Mouse (Mus musculus): Measurements from ENCODE around the gene Reck. TPM values are rescaled to one million over a fixed set of nuclear protein-coding genes. Genes with fewer than 3 reads are reported as not detected.

Reck gene
- total RNA-seq (2021), result 10 to 100 TPM in 1 of 2 experiments, 1 to 10 TPM in 1; 8.6 to 11.1 TPM
- long read RNA-seq, experiment 1, full-length matches to known transcripts, result 5 of 8 reads
- long read RNA-seq, experiment 1, partial matches to known transcripts, result 2 of 8 reads
- long read RNA-seq, experiment 1, other reads (novel, unspliced or antisense), result 1 of 8 reads
- long read RNA-seq, experiment 2, full-length matches to known transcripts, result 5 of 6 reads
- long read RNA-seq, experiment 2, partial matches to known transcripts, result 1 of 6 reads
- long read RNA-seq, experiment 2, other reads (novel, unspliced or antisense), result 0 of 6 reads

DNA sequence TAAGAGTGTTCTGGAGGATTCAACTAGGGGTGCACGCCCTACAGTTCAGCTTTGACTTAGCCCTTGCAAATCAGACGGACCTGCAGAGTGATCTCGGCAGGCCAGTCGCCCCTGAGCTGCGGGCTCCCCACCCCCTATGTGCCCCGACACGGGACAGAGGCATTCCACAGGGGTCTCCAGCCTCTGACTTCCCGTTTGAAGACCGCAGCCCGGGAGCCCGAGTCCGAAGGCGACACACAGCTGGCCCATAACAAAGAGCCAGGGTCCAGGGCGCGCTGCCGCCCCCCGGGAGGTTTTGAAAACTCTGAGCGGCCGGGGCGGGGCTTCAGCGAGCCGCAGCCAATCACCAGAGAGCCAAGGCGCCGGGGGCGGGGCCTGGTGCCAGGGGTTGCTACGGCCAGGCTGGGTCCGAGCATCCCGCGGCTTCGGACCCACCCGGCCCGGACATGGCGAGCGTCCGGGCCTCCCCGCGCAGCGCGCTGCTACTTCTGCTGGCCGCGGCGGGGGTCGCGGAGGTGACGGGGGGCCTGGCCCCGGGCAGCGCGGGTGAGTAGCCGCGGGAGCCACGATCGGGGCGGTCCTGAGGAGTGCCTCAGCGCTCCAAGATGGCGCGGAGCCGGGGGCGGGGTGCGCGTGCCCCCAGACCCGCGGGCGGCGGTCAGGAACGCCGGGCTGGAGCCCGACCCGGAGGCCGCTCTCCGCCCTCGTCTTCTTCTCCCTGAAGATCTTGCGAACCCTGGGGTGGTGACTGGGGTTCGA is at the start of gene Reck:
Gene Reck, plus strand, starts transcription at position 371 of the 759 bp plus-strand sequence.
- intact Hi-C loops (cut with DNase I; ENCODE audit: low total_unique reads), result no loop called here
- DNase-seq, result peak; percentile 88

DNA sequence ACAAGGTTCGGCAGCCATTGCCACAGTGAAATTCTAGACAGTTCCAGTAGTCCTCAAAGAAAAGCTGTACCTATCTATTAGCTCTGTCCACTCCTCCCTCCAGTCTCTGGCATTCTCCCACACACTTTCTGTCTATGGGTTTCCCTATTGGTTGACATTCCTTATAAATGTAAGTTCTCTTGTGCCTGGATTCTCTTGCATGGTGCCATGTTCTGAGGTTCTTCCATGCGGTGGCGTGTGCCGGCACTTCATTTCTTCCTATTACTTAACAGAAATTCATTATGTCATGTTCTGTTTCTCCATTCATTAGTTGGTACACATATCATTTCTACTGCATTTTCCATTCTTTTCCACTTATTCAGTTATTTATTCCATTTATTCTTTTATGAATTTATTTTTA is 46.5 kb upstream of the Reck start:
- no peak for DNase-seq
- intact Hi-C loops (cut with DNase I; ENCODE audit: low total_unique reads), result no loop called here

GRCm38 (mm10) chr4:43832031-43832430 is 43.3 kb upstream of the Reck start:
- no peak for DNase-seq

DNA sequence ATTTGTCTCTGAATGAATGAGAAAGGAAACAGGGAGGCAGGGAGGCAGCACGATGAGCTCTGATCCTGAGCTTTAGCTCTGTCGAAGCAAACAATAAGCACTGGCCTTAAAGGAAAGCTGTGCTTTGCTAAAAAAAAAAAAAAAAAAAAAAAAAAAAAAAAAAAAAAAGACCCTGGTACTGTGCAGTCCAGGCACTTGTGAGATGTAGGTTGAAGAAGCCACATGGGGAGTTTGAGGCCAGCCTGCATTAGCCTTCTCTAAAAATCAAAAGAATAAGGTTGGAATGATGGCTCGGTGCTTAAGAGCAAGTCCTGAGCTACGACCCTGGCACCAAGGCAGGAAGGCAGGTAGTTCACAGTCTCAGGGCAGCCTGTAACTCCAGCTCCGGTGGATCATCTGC is 41.6 kb upstream of the Reck start:
- DNase-seq, result no peak
- intact Hi-C loops (cut with DNase I; ENCODE audit: low total_unique reads), result no loop called here

More at GRCm38 (mm10) chr4:43832031-43832430, 43.3 kb upstream of the Reck start:
- intact Hi-C loops (cut with DNase I; ENCODE audit: low total_unique reads), result no loop called here

DNA sequence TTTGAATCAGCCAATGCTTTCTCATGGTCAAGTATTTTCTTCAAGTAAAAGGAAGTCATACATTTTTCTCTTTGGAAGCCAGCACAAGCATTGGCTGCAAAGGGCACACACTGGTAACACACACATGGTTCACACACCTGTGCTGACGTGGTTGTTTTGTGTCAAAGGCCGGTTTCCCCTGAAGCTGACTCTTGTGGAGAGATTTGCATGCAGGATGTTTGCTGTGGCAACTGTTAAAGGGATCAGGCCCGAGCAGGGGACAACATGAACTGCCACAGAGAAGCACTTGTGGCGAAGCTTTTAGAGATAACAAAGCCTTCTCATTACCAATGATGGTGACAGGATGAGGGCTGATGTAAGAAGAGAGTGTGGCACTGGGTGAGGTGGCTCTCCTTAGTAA is 40.6 kb upstream of the Reck start:
- no peak for DNase-seq
- intact Hi-C loops (cut with DNase I; ENCODE audit: low total_unique reads), result no loop called here

DNA sequence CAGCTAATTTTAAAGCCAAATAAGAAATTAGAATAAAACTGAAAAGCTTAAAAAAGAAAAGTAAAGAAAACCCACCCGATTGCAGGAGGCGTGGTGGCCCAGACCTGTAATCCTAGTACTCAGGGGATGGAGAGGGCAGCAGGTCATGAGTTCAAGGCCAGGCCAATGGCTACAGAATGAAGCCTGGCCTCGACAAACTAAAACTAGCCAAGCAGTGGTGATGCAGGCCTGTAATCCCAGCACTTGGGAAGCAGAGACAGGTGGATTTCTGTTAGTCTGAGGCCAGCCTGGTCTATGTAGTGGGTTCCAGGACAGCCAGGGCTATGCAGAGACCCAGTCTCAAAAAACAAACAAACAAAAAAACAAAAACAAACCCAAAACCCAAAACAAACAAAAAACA is 37.0 kb upstream of the Reck start:
- intact Hi-C loops (cut with DNase I; ENCODE audit: low total_unique reads), result no loop called here
- DNase-seq, result no peak

- no peak for DNase-seq
- intact Hi-C loops (cut with DNase I; ENCODE audit: low total_unique reads), result no loop called here
Measured at GRCm38 (mm10) chr4:43840101-43840500, 35.2 kb upstream of the Reck start, which contains the start of gene Olfr157. Gene Olfr157 (minus strand): TSS chr4:43840201.

- intact Hi-C loops (cut with DNase I; ENCODE audit: low total_unique reads), result no loop called here
- no peak for DNase-seq
Measured at GRCm38 (mm10) chr4:43851265-43851664, 24.1 kb upstream of the Reck start, which contains the start of gene Olfr155. Gene Olfr155 (plus strand): TSS chr4:43851565.

DNA sequence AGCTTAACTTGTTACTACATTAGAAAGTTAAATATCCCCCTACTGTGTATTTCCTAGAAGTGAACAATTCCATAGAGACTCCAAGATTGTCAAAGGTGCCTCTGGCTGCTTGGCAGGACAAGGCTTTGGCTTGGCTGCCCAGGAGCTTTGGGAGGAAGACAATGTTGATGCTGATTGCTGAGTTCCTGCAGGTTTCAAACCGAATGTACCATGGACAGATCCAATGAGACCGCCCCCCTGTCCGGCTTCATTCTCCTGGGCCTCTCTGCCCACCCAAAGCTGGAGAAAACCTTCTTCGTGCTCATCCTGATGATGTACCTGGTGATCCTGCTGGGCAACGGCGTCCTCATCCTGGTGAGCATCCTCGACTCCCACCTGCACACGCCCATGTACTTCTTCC is 21.2 kb upstream of the Reck start:
- DNase-seq, result no peak

DNA sequence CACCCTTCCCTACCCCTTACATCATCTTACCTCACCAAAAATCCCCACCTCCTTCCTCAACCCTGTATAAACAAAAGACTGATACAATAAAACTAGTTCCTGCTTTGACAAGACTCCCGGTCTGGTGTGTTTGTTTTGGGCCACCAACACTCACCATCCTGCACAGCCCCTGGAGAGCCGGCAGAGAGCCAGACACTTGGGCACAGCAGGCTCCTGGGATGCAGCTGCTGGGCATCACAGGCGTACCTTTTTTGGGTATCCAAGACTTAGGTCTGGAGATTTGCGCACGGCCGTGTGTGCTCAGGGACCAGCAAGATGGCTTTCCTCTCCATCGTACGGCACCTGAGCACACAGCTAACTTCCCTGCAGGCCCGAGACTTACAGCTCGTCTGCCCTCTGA is 15.4 kb upstream of the Reck start:
- DNase-seq, result no peak
- intact Hi-C loops (cut with DNase I; ENCODE audit: low total_unique reads), result loop anchor here (5.0 kb wide), 1 partner anchor 98 kb away; no protein-coding TSS in a partner anchor

More for the DNA sequence above, 21.2 kb upstream of the Reck start:
- intact Hi-C loops (cut with DNase I; ENCODE audit: low total_unique reads), result no loop called here

DNA sequence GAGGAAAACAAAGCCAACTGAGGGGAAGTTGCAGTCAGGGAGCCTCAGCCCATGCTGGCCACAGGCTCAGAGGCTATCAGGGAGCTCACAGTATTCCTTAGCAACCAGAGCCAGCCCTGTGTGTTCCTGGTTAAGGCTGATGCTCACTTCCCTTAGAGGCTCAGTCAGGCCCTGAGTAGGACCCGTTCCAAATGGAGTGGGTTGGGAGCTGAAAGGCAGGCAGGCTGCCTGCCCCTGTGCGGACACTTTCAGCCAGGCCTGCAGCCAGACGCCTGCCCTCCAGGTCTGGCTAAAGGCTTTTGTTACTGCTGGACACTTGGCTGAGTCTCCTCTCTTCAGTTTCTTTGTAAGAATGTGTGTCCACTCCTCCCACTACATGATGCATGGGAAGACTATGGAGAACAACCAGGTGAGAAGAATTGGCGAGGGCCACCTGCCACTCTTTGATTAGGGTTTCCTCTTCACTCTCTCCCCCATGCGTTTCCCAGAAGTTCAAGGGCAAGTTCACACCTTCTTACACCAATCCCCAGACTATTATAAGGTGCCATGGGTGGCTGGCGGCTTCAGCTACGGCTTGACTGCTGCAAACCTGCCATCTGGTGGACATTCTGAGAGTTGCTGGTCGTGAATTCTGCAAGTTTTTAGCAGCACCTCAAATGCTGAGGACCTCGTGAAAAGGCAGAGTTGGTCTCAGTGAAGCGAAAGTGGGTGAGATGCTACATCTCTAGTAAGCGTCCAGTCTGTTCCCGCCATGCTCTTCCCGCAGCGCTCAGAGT is 14.4 kb upstream of the Reck start:
- intact Hi-C loops (cut with DNase I; ENCODE audit: low total_unique reads), result loop anchor here (5.0 kb wide), 1 partner anchor 99 kb away; no protein-coding TSS in a partner anchor
- peak; percentile 56 for DNase-seq

GRCm38 (mm10) chr4:43863298-43863697 is 12.0 kb upstream of the Reck start:
- DNase-seq, result no peak
- intact Hi-C loops (cut with DNase I; ENCODE audit: low total_unique reads), result loop anchor here (5.0 kb wide), 1 partner anchor 101 kb away; no protein-coding TSS in a partner anchor

- no peak for DNase-seq
- intact Hi-C loops (cut with DNase I; ENCODE audit: low total_unique reads), result no loop called here
Measured at GRCm38 (mm10) chr4:43869821-43870220, 5.5 kb upstream of the Reck start.

GRCm38 (mm10) chr4:43874501-43874900 is 829 bp upstream of the Reck start:
- no peak for DNase-seq
- intact Hi-C loops (cut with DNase I; ENCODE audit: low total_unique reads), result no loop called here

GRCm38 (mm10) chr4:43875919-43876411 is 635 bp downstream of the Reck start:
- peak; percentile 9 for DNase-seq
- intact Hi-C loops (cut with DNase I; ENCODE audit: low total_unique reads), result no loop called here

DNA sequence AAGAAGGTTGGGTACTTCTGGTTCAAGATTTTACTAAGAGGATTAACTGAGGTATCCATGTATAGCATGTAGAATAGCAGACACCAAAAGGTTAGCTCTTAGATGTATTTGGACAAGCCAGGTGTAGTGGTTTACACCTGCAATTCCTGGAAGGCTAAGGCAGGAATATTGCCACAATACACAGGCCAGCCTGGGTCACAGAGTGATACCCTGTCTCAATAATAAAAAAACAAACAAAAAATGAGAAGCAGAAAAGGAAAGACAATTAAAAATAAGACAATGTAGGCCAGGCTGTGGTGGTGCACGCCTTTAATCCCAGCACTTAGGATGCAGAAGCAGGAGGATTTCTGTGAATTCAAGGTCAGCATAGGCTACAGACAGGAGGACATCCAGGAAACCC is 1.9 kb downstream of the Reck start:
- no peak for DNase-seq
- intact Hi-C loops (cut with DNase I; ENCODE audit: low total_unique reads), result no loop called here

- intact Hi-C loops (cut with DNase I; ENCODE audit: low total_unique reads), result no loop called here
- DNase-seq, result no peak
Measured at GRCm38 (mm10) chr4:43878121-43878776, 2.9 kb downstream of the Reck start.

DNA sequence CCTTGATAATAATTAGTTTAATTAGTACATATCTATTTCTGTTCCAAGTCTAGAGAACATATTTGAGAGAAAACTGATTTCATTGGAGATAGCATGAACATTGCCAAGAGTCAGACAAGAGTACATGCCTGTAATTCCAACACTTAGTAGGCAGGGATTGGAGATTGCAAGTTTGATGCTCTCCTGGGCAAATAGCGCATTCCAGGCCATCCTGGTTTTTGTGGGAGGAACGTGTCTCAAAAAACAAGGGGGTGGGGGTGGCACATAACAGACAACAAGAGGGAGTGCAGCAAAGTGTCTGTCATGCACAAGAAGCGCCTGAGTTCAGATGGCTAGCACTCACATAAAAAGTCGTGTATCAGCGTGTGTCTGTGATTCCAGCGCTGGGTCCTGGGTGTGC is 4.2 kb downstream of the Reck start:
- DNase-seq, result no peak

GRCm38 (mm10) chr4:43884196-43884595 is 8.9 kb downstream of the Reck start:
- intact Hi-C loops (cut with DNase I; ENCODE audit: low total_unique reads), result no loop called here
- no peak for DNase-seq

More for the DNA sequence above, 4.2 kb downstream of the Reck start:
- intact Hi-C loops (cut with DNase I; ENCODE audit: low total_unique reads), result no loop called here
